Mouse (Mus musculus) hindbrain, embryonic 15.5 days (tissue): ENCODE measurements at regions not wholly inside any gene's neighbourhood (a gene's known extent, or its start where the extent isn't known, plus 50 kb on each side); places are given as distances from the start of the nearest gene placed in this dataset.
"Not testable (repeated sequence)": the region's sequence is repeated elsewhere in the genome, so short reads cannot be mapped to it uniquely, and the experiment has no call there.

ENCODE experiments used
- ATAC-seq: fragments of 200-750 bp; cut with Nextera tagmentation; 2 replicates; pipeline ENCODE4 v1.8.0; 2017; ENCODE audit warnings: low read depth, moderate number of reproducible peaks, moderate TSS enrichment; ENCODE audit not compliant: low FRiP score
- H3K27ac ChIP-seq: fragments of 300-500 bp; sonication (generic); replicated peaks from 2 replicates; pipeline ENCODE4 v1.5.1; 2015; ENCODE audit warnings: mild to moderate bottlenecking, inconsistent platforms
- H3K27me3 ChIP-seq: fragments of 300-500 bp; sonication (generic); 2 replicates; pipeline ENCODE4 v1.6.1; 2015; ENCODE audit warnings: control low read depth, inconsistent platforms
- H3K36me3 ChIP-seq: fragments of 300-500 bp; sonication (generic); 2 replicates; pipeline ENCODE4 v1.6.1; 2015; ENCODE audit warnings: control low read depth, inconsistent platforms
- H3K4me1 ChIP-seq: fragments of 300-500 bp; sonication (generic); replicated peaks from 2 replicates; pipeline ENCODE4 v1.6.1; 2015; ENCODE audit warnings: control low read depth, inconsistent platforms
- H3K4me2 ChIP-seq: fragments of 300-500 bp; sonication (generic); 2 replicates; pipeline ENCODE4 v1.6.1; 2015; ENCODE audit warnings: moderate library complexity, mild to moderate bottlenecking, inconsistent platforms
- H3K4me3 ChIP-seq: fragments of 300-500 bp; sonication (generic); 2 replicates; pipeline ENCODE4 v1.5.1; 2015; ENCODE audit warnings: mild to moderate bottlenecking, inconsistent platforms
- H3K9ac ChIP-seq: fragments of 300-500 bp; sonication (generic); 2 replicates; pipeline ENCODE4 v1.6.1; 2015; ENCODE audit warnings: inconsistent platforms
- H3K9me3 ChIP-seq: fragments of 300-500 bp; sonication (generic); 2 replicates; pipeline ENCODE4 v1.6.1; 2016; ENCODE audit warnings: control low read depth, inconsistent platforms
- WGBS: fragments of 180-500 bp; shearing (Covaris S2); methylation state at CpG from one replicate; pipeline ENCODE4 v1.1.7; 2015; 5-methylcytosine and 5-hydroxymethylcytosine counted together

- Histone ChIP-seq H3K9me3 (no peaks in the 10 kb centered on the region), H3K27ac (no peak overlapping the region), H3K4me3 (no peak overlapping the region), H3K27me3 (no peaks in the 10 kb centered on the region), H3K36me3 (no peaks in the 10 kb centered on the region), H3K4me2 (no peak overlapping the region), H3K9ac (no peak overlapping the region), H3K4me1 (no peaks in the 10 kb centered on the region)
- WGBS = 95% methylated on average over 1 of the region's 1 CpGs
- no peak for ATAC-seq
Observed at GRCm38 (mm10) chr3:4834459-4834858, 916.1 kb upstream of the Gm8797 start.

DNA sequence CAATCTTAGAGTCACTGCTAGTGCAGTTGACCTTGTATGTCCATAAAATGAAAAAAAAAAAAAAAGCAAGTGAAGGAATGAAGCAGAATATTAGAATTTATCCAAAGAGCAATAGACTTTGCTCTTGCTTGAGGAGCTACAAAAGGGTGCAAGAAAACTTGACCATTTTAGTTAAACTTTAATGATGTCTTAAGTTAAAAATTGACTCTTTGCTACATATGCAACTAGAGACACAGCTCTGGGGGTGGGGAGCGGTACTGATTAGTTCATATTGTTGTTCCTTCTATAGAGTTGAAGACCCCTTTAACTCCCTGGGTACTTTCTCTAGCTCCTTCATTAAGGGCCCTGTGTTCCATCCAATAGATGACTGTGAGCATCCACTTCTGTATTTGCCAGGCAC is 915.0 kb upstream of the Gm8797 start:
- WGBS = 97% methylated on average over 1 of the region's 1 CpGs

GRCm38 (mm10) chr3:4836888-4837287 is 913.7 kb upstream of the Gm8797 start:
- Histone ChIP-seq H3K27ac (no peak overlapping the region), H3K36me3 (no peaks in the 10 kb centered on the region), H3K9ac (no peak overlapping the region), H3K4me3 (no peak overlapping the region), H3K9me3 (no peaks in the 10 kb centered on the region), H3K4me1 (no peaks in the 10 kb centered on the region), H3K27me3 (no peaks in the 10 kb centered on the region), H3K4me2 (no peak overlapping the region)
- ATAC-seq = no peak
- 57% methylated on average over 1 of the region's 1 CpGs for WGBS

More for the DNA sequence above, 915.0 kb upstream of the Gm8797 start:
- no peaks in the 10 kb centered on the region for H3K4me1 ChIP-seq
- H3K9ac ChIP-seq = no peak overlapping the region
- no peak overlapping the region for H3K27ac ChIP-seq
- no peaks in the 10 kb centered on the region for H3K27me3 ChIP-seq
- H3K36me3 ChIP-seq = no peaks in the 10 kb centered on the region
- no peaks in the 10 kb centered on the region for H3K9me3 ChIP-seq
- no peak overlapping the region for H3K4me2 ChIP-seq
- no peak for ATAC-seq
- no peak overlapping the region for H3K4me3 ChIP-seq

DNA sequence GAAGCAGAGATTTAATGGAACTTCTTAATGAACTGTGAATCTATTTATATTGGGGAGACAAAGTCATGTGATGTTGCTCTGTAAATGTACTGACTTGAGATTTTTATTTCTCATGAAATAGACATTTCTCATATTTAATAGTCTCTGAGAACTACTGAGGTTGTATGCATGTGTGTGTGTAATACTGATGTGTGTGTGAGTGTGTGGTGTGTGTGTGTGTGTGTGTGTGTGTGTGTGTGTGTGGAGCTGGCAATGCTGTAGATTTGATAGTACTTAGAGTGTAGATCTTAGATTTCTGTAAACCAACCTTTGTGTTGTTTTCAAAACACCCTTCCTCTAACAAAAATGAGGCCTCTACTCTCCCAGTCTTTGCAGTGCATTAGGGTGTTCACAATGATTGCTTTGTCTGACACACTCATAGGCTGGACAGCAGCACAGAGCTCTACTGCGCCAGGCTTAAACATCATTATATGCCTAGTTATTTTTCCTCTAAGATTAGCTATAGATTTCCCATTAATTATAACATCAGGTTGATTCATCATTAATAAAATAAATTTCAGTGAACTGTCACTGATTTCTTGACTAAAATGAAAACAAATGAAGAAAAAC is 895.5 kb upstream of the Gm8797 start:
- H3K36me3 ChIP-seq = no peaks in the 10 kb centered on the region
- no peak overlapping the region for H3K4me2 ChIP-seq
- H3K27ac ChIP-seq = no peak overlapping the region
- no peaks in the 10 kb centered on the region for H3K27me3 ChIP-seq
- H3K9me3 ChIP-seq = no peaks in the 10 kb centered on the region
- no peaks in the 10 kb centered on the region for H3K4me1 ChIP-seq
- WGBS = 74% methylated on average over 1 of the region's 1 CpGs
- no peak for ATAC-seq
- H3K9ac ChIP-seq = no peak overlapping the region
- H3K4me3 ChIP-seq = no peak overlapping the region

DNA sequence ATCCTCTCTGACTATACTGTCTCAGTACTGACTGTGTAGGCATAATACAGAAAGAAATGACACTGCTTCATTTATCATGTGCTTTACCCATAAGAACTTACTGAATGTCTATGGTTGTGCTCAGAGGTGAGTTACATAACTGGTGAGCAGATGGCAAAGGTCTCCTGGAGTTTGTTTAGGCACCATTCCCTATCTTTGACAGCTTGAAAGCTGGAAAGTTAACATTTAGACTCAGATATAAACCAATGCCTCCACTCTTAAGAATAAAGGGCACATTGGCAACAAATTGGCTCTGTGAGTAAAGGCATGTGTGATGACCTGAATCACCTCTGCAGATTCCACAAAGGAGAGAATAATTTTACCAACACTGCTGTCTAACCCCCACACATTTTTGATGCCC is 894.0 kb upstream of the Gm8797 start:
- H3K27ac ChIP-seq = no peak overlapping the region
- no peaks in the 10 kb centered on the region for H3K9me3 ChIP-seq
- no peaks in the 10 kb centered on the region for H3K36me3 ChIP-seq
- no peak overlapping the region for H3K9ac ChIP-seq
- no peaks in the 10 kb centered on the region for H3K27me3 ChIP-seq
- no peak overlapping the region for H3K4me2 ChIP-seq
- no peak overlapping the region for H3K4me3 ChIP-seq
- no peak for ATAC-seq
- no peaks in the 10 kb centered on the region for H3K4me1 ChIP-seq

DNA sequence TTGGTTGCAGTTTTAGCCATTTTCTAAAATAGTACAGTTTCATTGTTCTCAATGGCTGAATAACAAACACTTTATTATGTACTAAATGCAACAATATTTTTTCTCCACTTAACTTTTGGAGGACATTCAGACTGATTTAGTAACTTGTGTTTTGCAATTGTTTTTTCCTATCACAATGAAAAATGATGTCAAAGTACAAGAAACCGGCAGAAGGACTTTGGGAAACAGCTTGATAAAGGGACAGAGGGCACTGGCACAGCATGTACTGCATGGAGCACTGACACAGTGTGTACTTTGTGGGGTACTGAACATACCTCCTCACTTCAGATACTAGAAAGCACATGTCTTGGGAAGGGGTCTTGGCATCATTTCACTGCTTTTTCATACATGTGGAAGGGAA is 884.4 kb upstream of the Gm8797 start:
- Histone ChIP-seq H3K4me3 (no peak overlapping the region), H3K27me3 (no peaks in the 10 kb centered on the region), H3K4me2 (no peak overlapping the region), H3K27ac (no peak overlapping the region), H3K4me1 (no peaks in the 10 kb centered on the region), H3K9ac (no peak overlapping the region), H3K9me3 (no peaks in the 10 kb centered on the region), H3K36me3 (no peaks in the 10 kb centered on the region)
- ATAC-seq = no peak
- whole genome bisulfite sequencing = 57% methylated on average over 1 of the region's 1 CpGs

DNA sequence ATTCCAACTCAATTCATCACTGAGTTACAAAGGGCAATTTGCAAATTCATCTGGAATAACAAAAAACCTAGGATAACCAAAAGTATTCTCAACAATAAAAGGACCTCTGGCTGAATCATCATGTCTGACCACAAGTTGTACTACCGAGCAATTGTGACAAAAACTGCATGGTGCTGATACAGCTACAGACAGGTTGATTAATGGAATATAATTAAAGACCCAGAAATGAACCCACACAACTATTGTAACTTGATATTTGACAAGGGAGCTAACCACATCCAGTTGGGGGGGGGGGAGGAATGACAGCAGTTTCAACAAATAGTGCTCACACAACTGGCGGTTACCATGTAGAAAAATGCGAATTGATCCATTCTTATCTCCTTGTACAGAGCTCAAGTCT is 864.7 kb upstream of the Gm8797 start:
- H3K36me3 ChIP-seq = no peaks in the 10 kb centered on the region
- no peak for ATAC-seq
- no peak overlapping the region for H3K9ac ChIP-seq
- H3K4me3 ChIP-seq = no peak overlapping the region
- no peak overlapping the region for H3K27ac ChIP-seq
- H3K4me1 ChIP-seq = no peaks in the 10 kb centered on the region
- 90% methylated on average over 3 of the region's 3 CpGs for WGBS
- no peaks in the 10 kb centered on the region for H3K27me3 ChIP-seq
- no peak overlapping the region for H3K4me2 ChIP-seq
- no peaks in the 10 kb centered on the region for H3K9me3 ChIP-seq

GRCm38 (mm10) chr3:4893108-4893507 is 857.5 kb upstream of the Gm8797 start:
- Histone ChIP-seq H3K27me3 (no peaks in the 10 kb centered on the region), H3K36me3 (no peaks in the 10 kb centered on the region), H3K4me1 (no peaks in the 10 kb centered on the region), H3K9me3 (peaks cover 5% of the 10 kb centered on the region; the same call in 1 of the 2 replicates), H3K4me3 (no peak overlapping the region), H3K27ac (no peak overlapping the region), H3K9ac (no peak overlapping the region), H3K4me2 (no peak overlapping the region)
- no peak for ATAC-seq
- WGBS = 83% methylated on average over 2 of the region's 2 CpGs

GRCm38 (mm10) chr3:4895811-4896210 is 854.8 kb upstream of the Gm8797 start:
- Histone ChIP-seq H3K27ac (no peak overlapping the region), H3K4me1 (no peaks in the 10 kb centered on the region), H3K9me3 (peaks cover 5% of the 10 kb centered on the region; the same call in 1 of the 2 replicates), H3K4me2 (no peak overlapping the region), H3K4me3 (no peak overlapping the region), H3K36me3 (no peaks in the 10 kb centered on the region), H3K27me3 (no peaks in the 10 kb centered on the region), H3K9ac (no peak overlapping the region)
- ATAC-seq = no peak
- 84% methylated on average over 2 of the region's 2 CpGs for WGBS

DNA sequence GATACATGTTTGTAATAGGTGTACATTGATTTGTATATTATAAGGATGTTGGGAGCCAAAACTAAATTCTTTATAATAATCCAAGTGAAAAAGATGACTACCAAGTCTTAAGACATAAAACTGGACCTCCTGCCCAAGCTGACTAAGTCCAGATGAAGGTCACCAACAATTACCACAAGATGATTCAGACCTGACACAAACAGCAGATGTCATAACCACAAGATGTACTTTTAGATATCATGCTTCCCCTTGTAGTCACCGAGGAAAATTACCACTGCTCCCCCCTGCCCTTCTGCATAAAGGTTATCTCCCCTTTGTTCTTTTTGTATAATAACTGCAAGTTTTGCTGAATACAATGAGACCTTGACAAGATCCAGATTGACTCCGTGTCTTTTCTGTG is 843.0 kb upstream of the Gm8797 start:
- not testable (repeated sequence) for H3K27ac ChIP-seq, H3K4me3 ChIP-seq, H3K27me3 ChIP-seq, H3K9ac ChIP-seq, ATAC-seq, H3K4me1 ChIP-seq, H3K9me3 ChIP-seq, H3K4me2 ChIP-seq, H3K36me3 ChIP-seq
- 84% methylated on average over 2 of the region's 2 CpGs for WGBS

GRCm38 (mm10) chr3:4930731-4931130 is 819.9 kb upstream of the Gm8797 start:
- not testable (repeated sequence) for H3K36me3 ChIP-seq, H3K4me3 ChIP-seq, H3K4me2 ChIP-seq, H3K27ac ChIP-seq, H3K9ac ChIP-seq, H3K9me3 ChIP-seq, H3K27me3 ChIP-seq, H3K4me1 ChIP-seq, ATAC-seq
- WGBS = 93% methylated on average over 3 of the region's 3 CpGs

DNA sequence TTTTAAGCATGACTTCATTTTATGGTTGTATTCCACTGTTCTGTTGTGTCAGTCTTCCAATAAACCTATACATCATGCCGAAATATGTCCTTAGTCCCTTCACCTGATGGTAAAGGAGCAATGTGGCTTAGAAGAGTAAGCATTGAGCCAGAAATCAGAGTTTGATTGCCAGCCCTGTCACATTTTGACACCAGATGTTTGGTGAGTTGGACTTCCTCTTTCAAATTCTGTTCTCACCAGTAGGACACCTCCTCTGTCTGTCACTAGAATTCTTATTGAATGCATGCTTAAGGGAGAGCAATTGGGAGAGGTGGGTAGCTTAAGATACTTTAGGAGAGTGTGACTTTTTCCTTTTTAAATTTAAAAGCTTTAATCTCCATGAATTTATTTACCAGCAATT is 779.1 kb upstream of the Gm8797 start:
- ATAC-seq = no peak
- Histone ChIP-seq H3K27me3 (no peaks in the 10 kb centered on the region), H3K9ac (no peak overlapping the region), H3K4me2 (no peak overlapping the region), H3K9me3 (no peaks in the 10 kb centered on the region), H3K27ac (no peak overlapping the region), H3K4me1 (no peaks in the 10 kb centered on the region), H3K36me3 (no peaks in the 10 kb centered on the region), H3K4me3 (no peak overlapping the region)
- WGBS = 94% methylated on average over 1 of the region's 1 CpGs

DNA sequence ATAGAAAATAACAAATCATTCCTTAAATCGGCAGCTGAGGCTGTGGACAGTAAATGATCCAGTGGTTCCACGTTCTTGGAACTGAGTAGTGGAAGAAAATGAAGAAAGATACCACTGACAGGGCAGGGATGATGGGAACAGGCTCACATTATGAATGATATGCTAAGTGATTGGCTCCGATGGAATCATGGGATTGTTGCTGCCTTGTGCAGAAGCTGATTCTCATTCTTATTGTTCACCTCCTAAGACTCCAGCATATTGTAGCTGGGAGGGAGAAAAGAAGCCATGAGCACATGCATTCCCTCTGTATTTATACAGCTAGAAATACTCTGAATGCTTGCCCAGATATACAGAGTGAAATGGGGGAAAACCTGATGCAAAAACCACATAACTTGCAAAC is 777.3 kb upstream of the Gm8797 start:
- Histone ChIP-seq H3K4me2 (no peak overlapping the region), H3K9me3 (no peaks in the 10 kb centered on the region), H3K9ac (no peak overlapping the region), H3K27me3 (no peaks in the 10 kb centered on the region), H3K36me3 (no peaks in the 10 kb centered on the region), H3K4me1 (no peaks in the 10 kb centered on the region), H3K4me3 (no peak overlapping the region), H3K27ac (0 out of 2 replicates have a peak overlapping the region, but pooled peaks have one; percentile 25)
- ATAC-seq = peak; percentile 59
- 47% methylated on average over 3 of the region's 3 CpGs for WGBS
